Mouse (Mus musculus) heart, postnatal 0 days (tissue): ENCODE measurements at regions not wholly inside any gene's neighbourhood (a gene's known extent, or its start where the extent isn't known, plus 50 kb on each side); places are given as distances from the start of the nearest gene placed in this dataset.

Source experiments
- CTCF ChIP-seq: IDR thresholded peaks from 2 replicates; pipeline ENCODE4 v1.5.1; 2016; ENCODE audit warnings: antibody characterized with exemption, control low read depth, low read depth
- EP300 ChIP-seq: IDR thresholded peaks from 2 replicates; pipeline ENCODE4 v1.6.1; 2016; ENCODE audit warnings: antibody characterized with exemption, low read depth

- TF ChIP-seq CTCF = no peak
- no peak for TF ChIP-seq EP300
Measured at GRCm38 (mm10) chr1:184394559-184395194, 337.7 kb downstream of the Hlx start.
